Mouse (Mus musculus) gonadal fat pad, adult 2 months (tissue): Measurements from ENCODE around the gene Cdh4. TPM values are rescaled to one million over a fixed set of nuclear protein-coding genes. Genes with fewer than 3 reads are reported as not detected.

Experiments used
- DNase-seq: peaks from one replicate; pipeline ENCODE4 v3.0.0-alpha.2; 2012; ENCODE audit warnings: low read depth
- polyA plus RNA-seq: library from polyadenylated mRNA; depleted of rRNA; stranded (reverse); fragments of >200 nt; gene quantifications from 2 replicates; pipeline ENCODE4 v1.2.3, GENCODE M21; 2012

The Cdh4 gene
- polyA plus RNA-seq, 1 experiment, result 0.82 TPM

DNA sequence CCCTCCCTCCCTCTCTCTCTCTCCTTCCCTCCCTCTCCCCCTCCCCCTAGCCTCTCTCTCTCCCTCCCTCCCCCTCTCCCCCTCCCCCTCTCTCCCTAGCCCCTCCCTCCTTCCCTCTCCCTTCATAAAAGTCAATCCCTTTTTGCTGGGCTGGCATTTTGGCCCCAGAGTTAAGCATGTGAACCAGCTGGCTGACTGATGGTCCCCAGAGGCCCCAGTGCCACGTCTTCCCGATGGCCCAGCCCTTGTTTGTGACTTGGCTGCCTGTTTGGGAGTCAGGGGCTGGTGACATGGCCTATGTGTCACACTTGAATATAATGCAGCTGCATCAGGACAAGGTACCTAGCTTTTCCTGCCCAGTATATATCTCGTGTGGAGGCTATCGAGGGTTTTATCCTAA, 96.3 kb downstream of the Cdh4 start:
- DNase-seq, result no peak

DNA sequence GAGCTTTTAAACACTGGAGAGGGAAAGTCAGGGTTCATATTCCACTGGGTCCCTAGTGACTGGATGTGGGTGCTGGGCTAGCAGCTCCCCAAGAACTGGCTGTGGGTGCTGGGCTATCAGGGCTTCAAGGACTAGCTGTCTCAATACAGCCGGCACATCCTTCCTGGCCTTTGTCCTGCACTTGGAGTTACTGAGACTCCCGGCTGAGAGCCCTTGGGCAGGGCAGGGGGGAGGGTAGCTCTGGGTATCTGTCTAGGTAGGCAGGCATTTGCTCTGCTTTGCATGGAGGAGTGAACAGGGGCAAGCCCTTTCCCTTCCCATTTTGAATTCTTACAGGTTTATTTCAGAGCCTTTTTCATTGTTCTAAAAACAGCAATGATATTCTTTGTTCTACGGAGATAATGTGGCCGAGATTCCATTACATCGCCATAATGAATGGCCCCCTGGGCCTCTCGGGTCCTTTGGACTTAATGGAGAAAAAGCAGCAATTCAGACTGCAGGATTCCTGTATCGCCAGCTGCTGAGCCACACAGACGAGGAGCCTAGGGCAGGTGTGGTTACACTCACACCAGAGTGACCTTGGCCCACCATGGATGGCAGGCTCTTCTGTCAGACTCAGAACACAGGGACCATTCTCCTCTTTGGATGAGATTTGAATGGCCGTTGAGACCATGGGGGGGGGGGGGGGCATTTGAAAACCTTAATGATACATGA, 97.5 kb downstream of the Cdh4 start:
- no peak for DNase-seq

DNA sequence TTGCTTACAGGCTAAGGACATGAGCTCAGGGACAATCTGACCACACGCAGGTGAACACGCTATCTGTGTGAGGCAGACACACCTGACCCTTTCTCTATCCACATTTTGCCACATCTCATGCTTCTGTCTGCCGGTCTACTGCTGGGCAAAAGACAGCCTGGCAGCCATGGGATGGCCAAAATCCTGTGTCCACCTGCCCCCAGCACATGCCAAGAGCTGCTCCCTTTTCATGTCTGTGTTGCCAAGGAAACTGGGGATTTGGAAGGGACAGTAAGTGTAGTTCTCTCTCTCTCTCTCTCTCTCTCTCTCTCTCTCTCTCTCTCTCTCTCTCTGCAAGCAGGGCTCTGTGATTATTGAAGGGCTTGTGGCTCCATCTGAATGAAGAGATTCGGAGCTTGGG, 98.9 kb downstream of the Cdh4 start:
- no peak for DNase-seq

DNA sequence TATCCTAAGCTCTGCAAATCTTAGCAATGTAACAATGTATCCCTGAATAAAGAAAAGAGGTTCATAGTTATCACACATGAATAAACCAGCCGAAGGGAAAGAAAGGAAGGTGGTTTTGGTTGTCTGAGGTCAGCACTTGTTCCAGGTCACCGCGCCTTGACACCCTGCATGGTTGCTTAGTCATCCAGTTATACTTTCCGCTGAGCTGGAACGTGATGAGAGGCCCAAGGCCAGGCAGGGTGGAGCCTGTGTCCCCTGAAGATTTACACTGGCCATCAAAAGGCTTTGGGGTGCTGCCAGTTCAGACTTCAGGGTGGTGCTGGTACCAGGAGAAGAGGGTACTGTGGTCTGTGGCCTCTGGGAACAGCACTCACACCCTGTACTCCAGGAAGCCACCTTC, 105.4 kb downstream of the Cdh4 start:
- no peak for DNase-seq

DNA sequence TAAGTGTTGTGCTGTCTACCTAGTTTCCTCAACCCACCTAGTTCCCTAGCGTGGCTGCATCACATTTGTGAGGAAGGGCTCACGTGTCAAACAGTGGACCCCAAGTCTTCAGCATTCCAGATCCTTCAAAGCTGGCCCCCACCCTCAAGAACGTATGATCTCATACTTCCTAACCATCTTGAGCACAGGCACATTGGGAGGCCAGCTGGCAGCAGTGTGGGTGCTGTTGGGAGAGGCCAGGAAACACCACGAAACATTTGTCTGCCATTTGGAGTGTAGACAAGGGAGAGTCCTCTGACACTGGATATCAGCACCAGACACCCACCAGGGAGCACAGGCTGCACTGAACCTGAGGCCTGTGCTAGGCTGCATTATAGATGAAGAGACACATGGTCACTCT, 113.7 kb downstream of the Cdh4 start:
- no peak for DNase-seq

DNA sequence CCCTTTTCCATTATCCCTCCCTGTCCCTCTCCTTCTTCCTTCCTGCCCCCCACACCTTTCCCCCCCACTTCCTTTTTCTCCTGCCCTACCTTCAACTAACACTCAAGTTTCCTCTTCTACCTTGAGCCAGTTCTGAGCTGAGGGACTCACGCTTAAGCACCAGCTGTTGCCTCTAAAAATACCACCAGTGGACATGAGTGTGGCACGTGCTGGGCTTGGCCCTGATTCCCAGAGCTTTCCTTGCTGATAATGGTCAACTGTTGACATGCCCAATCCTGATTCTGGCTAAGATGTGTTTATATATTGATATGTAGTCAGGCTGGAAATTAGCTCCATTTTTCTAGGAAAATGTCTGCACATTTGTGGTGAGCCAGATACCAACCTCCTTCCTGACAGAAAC, 120.1 kb downstream of the Cdh4 start:
- DNase-seq, result no peak

DNA sequence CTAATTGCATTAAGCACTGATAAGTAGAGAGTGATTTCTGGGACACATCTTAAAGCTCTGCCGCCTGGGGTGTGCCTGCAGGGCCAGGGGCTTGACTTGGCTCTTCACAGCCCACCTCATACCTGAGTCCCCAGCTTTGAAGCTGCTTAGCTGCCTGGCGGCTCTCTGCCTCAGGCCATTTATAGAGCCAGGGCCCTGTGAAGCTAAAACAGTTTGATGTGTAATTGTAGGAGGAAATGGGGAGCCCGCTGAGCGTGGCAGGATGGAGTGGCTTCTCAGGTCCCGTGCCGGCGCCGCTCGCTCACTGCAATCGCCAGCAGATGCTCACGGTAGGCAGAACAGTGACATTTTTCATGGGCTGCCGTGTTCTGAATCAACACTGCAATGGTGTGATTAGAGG, 123.4 kb downstream of the Cdh4 start:
- DNase-seq, result no peak

DNA sequence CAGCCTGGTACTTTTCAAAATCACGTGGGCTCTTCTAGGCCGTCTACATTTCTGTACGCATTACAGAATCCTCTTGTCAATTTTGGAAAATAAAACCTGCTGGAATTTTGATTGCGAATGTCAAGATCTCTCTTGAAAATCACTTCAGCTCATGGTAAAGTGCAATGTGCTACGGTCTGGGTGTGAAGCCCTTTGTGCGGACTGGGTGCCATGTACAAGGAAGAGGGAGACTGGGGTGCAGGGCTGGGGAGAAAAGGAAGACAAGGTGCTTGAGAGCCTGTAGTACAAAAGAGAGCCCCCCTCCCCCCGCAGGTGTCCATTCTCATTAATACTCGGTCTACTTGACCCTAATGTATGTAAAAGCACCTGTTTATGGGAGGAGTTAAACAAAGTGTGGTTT, 125.7 kb downstream of the Cdh4 start:
- DNase-seq, result no peak

DNA sequence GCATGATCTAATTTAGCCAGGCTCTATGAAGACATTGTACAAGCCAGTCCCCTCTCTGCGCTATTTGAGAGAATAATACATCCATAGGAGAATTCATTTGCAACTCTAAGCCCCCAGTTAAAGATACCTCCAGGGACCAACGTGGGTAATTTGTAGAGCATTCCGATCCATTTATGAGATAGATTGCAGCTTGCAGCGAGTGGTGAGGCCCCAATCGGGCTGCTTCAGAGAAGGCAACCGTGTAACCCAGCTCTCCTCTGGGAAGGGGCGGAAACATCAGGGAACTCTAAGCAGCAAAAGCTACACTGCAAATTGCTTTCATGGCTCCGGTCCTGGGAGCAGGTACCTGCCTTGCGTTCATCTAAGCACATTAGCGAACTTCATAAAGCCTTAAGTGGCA, 126.9 kb downstream of the Cdh4 start:
- DNase-seq, result no peak

DNA sequence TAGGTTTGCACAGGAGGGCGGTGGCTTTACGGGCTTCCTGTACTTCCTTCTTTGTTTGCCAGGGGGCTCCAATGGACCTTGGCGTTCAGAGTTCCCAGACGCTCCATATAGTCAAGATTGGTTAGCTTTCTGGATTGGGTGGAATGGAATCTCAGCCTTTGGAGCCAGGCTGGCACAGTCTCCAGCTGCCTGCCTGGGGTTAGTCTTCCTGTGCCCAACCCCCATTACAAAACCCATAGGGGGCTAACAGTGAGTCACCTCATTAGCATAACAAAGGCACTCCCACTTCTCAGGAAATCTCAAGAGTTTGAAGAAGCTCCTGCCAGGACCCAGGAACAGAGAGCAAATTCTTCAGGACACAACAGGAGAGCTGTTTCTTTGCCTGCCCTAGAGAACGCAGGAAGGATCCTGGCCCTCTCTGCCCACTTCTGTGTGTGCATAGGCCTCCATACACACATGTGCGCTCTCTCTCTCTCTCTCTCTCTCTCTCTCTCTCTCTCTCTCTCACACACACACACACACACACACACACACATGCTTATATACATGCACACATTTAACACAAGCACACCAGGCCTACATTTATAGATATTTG, 129.0 kb downstream of the Cdh4 start:
- no peak for DNase-seq

DNA sequence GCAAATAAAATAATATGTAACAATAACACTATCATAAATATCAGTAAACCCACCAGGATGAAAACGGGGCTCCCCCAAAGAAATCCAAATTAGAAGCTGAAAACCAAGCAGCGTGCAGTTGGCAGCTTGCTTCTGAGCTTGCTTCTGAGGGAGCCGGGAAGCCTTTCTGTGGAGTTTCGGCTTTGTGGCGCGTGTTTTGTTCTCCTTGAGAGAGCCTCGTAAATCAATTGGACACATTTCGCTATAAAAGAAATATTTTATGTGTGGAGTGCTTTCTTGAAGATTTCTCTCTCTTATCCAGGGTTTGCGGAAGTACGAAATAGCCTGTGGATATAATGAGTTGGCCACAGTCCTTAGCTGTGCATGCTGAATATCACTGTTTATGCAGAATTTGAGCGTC, 131.1 kb downstream of the Cdh4 start:
- DNase-seq, result no peak

DNA sequence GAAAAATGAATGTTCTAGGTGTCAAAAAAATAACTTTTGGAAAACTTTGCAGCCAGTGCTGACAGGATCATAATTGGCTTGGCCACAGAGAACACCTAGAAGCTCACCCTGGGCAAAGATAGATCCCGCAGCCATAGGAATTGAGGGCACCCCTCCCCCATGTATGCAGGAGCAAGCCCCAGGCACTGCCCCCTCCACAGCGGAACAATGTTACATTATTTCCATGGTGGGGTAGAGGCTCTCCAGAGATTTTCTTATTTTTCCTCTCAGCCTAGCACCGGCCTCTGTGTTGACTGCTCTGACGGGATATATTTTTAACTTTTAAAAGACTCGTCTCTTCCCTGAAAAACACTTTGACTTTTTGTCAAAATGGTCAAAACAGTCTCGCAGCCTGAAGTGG, 131.6 kb downstream of the Cdh4 start:
- DNase-seq, result no peak

DNA sequence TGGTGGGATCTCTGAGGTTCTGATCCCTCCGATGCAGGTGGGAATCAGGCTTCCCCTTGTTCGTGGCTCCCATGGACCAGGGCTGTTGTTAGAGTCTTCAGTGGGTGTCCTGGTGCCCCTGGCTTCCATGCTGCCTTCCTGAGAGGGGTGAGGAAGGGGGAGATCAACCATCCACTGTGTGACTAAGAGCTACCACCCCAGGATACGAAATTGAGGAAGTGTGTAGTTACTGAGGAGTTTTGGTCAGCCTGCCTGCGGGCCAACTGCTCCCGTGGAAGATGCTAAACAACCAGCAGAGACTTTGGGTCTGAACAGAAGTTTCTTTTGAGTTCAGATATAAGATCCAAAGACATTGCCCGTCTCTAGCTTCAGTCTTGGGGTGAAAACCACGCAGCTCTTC, 133.4 kb downstream of the Cdh4 start:
- no peak for DNase-seq

DNA sequence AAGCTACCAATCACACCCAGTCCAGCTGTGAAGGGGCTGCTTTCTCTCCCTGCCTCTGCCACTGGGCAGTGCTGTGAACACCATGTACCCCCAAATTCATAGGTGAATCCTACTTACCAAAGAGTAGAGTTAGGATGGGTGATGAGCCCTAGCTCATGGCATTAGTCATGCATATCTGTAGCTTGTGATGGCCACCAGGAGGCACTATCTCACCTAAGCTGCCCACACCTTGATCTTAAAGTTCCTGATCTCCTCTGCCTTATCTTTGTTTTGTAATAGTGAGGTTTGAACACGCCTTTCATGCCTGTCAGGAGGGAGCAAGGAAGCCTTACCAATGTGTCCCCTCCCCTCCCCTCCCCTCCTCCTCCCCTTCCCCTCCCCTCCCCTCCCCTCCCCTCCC, 134.0 kb downstream of the Cdh4 start:
- DNase-seq, result no peak

DNA sequence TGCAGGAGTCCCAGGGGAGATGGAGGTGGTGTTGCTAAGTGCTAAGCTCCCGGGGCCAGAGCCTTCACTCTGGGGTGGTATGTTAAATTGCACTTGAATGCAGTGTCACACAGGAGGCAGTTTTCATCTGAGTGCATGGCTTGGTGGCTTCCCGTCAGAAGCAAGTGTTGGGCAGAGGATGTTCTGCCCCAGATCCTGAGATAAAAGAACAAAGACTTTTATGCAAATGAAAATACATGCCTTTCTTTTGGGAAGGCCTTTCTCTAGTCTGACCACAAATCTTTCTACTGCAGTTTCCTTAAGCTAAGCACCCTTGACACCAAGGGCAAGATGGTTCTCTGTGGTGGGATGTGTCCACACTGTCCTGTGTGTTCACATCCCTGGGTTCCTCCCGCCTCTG, 136.1 kb downstream of the Cdh4 start:
- DNase-seq, result no peak

DNA sequence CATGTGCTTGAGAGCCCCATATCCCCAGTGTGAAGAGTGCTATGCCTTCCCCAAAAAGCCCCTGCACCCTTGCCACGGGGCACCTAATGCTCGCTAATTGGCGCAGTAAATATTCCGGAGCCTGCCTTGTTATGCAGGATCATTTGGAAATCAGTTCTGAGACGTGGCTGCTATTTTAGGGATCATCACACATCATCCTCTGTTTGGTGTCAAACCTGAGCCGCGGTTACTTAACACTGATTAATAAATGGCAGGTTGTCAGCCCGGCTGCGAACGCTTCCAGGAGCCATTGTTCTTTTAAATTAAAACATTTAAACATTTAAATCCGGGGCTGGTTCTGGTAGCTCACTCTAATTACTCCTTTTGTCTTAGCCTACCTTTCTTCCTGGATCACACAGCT, 136.6 kb downstream of the Cdh4 start:
- no peak for DNase-seq

DNA sequence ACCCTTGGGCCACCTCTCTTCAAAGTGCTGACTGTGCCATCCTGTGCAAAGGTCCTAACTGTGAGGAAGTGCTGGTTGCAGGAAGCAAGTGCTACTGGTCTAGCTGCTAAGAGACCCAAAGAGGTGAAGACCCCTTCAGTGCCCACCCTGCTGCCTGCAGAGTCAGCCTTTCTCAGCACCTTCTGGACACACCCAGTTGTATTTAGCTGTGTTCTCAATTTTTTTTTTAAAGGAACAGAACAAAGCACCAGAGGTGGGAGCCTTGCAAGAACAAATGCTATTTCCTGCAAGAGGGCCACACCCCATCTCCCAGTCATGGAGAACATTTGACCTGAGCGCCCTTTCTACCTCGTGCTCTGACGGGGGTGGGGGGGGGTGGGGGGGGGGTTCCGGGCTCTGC, 138.2 kb downstream of the Cdh4 start:
- no peak for DNase-seq

DNA sequence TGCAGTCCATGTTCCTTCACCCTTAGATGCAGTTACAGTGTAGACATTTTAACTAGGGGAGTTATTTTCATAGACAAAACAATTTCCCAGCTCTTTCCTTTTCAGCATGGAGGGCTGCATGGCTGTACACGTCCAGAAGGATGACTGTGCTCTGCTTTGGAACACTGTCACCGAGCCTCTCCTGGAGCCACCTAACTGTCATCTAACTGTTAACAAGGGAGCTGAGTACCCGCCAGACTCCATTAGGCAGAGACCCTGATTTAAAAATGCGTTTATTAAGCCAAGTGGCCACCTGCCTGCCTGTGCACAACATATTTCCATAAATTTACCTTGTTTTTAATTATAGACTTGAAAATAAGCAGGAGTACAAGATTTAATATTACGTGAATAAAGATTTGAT, 138.8 kb downstream of the Cdh4 start:
- no peak for DNase-seq

DNA sequence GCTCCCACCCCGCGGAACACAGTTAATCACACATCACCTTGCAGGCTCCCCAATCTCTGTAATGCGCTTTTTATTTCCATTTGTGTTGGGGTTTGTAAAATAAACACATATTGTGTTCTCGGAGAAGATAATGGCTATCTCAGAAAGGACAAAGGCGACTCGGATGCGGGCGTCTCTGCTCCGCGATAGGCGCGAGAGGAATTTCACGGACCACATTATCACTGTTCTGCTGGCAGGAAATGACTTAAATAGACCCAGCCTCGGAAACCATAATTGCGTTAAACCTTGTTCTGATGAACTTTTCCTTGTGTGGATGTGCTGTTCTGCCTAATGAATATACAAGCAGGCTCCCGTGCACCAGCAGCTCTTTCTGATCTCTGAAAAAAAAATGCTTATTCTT, 140.7 kb downstream of the Cdh4 start:
- DNase-seq, result no peak

DNA sequence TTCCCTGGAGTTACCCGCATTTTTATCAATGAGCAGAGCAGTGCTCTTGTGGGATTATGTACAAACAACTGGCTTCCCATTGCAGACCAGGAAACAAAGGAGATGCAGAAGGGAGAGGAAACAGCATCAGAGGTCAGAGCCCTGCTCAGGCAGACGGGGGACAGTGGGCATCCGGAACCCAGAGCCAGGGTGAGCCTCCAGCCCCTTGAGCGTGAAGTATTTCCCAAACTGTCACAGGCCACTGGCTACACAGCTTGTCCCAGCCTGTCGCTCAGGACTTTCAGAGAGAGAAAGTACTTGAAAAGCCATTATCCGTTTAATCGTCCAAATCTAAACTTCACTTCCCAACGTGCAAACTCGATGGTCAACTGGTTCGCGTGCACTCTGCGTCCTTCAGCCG, 142.4 kb downstream of the Cdh4 start:
- DNase-seq, result no peak

DNA sequence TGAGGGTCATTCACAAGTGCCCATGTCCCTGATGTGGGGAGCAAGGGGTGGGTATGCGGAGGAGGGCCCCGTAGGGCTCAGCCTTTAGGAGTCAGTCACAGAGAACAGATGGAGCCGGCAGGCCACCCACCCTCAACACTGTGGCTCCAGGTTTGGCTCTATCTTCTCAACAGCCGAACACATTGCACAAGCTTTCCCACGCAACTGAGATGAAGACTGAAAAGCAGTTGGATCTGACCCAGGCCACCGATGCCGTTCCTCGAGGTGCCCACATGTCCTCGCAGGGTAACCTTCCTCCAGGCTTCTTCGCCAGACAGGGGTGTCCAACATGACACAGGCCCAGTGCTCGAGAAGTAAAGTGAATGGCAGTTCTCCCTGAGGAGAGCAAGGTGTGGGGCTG, 144.2 kb downstream of the Cdh4 start:
- DNase-seq, result no peak

DNA sequence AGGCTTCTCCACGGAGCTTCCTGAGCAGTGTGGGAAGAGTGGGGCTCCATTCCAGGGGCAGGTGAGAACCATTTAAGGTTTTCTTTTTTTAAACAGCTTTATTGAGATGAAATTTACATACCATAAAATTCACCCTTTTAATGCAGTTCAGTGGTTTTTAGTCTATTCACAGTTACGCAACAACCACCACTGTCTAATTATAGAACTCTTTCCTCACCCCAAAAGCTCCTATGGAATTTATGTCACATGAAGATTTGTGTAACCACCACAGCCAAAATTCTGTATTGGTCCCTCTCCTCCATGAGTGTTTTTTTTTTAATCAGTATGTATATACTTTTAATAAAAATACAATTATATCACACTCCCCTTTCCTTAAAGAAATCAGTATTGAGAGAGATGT, 144.8 kb downstream of the Cdh4 start:
- DNase-seq, result no peak

DNA sequence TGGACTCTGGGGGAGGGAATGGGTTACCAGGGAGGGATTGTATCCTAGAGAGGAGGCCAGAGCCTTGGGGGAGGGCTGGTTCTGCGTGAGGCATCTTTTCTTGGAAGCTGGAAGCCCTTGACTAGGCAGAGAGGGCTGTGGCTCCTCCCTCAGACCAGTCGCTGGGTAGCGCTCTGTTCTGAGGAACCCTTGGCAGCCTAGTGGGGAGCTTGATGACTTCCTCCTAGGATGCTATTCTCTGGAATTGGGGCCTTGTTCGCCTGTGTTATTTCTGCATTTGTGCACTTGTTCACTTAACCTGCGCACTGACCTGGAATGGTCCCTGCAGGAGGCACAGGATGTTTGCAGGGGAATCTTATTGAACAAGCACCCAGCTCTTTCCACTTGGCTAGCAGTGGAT, 149.4 kb downstream of the Cdh4 start:
- DNase-seq, result no peak

DNA sequence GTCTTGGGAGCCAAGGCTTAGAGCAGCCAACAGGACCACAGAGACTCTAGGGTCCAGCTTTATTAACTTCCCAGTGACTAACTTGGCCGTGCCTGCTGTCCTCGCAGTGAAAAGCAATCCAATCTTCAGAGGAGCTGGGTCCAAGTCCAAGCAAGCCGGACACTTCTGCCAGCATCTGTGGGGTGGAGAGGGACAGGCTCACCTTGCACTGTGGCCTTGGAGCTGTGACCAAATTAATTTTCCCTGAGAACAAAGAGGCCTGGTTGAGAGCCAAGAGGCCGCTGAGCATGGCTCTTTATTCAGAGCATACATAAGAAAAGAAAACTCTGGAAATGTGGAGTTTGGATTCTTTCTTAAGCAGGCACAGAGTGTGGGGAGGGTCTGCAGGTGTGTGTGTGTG, 152.8 kb downstream of the Cdh4 start:
- DNase-seq, result no peak
